Mouse (Mus musculus) adrenal gland, adult 10 weeks (tissue): ENCODE measurements around the gene Tenm1. TPM values are rescaled to one million over a fixed set of nuclear protein-coding genes. Genes with fewer than 3 reads are reported as not detected.

Experiments used
- polyA plus RNA-seq: library from polyadenylated mRNA; stranded (reverse); fragments of 350-450 nt; fragmentation: Illumina TruSeq; extraction: RNeasy Lipid Tissue Mini Kit (QIAGEN cat#74804); gene quantifications from one replicate; pipeline ENCODE4 v1.2.3, GENCODE M21; 2014; ENCODE audit warnings: low read depth, low replicate concordance

The Tenm1 gene
- polyA plus RNA-seq: 0.29 TPM

DNA sequence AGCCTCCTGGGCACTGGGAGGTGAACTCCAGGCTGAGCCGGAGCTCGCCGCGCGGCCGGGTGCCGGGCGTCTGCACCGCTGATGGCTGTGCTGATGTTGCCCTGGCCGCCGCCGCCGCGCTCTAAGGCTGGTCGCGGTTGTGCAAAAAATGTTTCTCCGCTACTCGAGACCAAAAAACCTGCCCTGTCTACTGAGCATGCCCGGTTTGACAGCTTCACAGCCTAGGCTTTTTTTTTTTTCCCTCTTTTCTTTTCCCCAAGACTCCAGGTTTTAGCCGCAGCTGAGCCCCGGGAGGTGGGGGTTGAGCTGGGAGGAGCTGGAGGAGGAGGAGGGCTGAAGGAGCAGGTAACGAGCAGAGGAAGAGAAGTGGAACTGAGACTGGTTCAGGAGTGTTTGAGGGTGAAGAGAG lies at the start of gene Tenm1:
Gene Tenm1, minus strand, starts transcription at position 272 of the 409 bp plus-strand sequence.

DNA sequence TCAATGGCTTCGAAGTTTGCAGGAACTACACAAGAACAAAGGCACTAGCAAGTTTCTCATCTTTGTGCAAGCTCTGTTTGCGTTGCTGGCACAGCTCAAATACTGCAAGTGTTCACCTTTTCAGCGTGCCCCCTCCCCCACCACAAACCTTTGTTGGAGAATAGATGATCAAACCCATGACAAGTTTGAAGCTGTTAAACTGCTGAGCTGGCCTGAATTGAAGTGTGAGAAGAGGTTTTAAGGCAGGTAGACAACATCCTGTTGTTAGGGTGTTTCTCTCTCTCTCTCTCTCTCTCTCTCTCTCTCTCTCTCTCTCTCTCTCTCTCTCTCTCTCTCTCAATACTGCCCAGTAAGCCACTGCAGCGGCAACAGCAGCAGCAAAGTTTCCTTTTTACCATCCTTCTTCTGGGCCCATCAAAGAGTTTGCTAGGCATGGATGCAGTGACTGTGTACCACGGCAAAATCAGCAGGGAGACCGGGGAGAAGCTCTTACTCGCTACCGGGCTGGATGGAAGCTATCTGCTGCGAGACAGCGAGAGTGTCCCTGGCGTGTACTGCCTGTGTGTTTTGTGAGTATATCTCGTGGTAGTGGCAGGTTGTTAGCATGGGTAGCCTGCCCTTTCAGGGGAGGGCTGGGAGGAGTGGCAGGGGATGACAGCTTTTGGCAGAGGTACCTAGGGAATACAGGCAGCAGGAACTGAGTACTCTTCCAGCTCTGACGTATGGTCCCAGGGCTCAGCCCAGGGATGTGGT lies 926.5 kb downstream of the Tenm1 start, which contains the start of gene Sh2d1a:
Gene Sh2d1a, plus strand, starts transcription at position 163 of the 753 bp plus-strand sequence.

GRCm38 (mm10) chrX:42489446-42489845 lies 939.5 kb downstream of the Tenm1 start, which contains the start of gene Tex13c2:
TSS of gene Tex13c2 (plus strand) at chrX:42489691.

Other genes with a start within 250 kb of the Tenm1 start
- gene Tex13c1, start 162.0 kb upstream of the Tenm1 start, polyA plus RNA-seq: not detected